Mouse (Mus musculus) myocyte (in vitro differentiated cells): ENCODE measurements around the gene Gpr85. TPM values are rescaled to one million over a fixed set of nuclear protein-coding genes. Genes with fewer than 3 reads are reported as not detected.
"Not testable (repeated sequence)": the region's sequence is repeated elsewhere in the genome, so short reads cannot be mapped to it uniquely, and the experiment has no call there.

Experiments
- H3K27me3 ChIP-seq: one replicate; pipeline ENCODE4 v1.6.1; 2011; ENCODE audit not compliant: control insufficient read depth, insufficient read depth, insufficient read length
- H3K36me3 ChIP-seq: one replicate; pipeline ENCODE4 v1.6.1; 2011; ENCODE audit not compliant: control insufficient read depth, insufficient read depth
- H3K4me2 ChIP-seq: one replicate; pipeline ENCODE4 v1.6.1; 2011; ENCODE audit warnings: low read depth, control low read depth
- H3K4me3 ChIP-seq: one replicate; pipeline ENCODE4 v1.5.1; 2011; ENCODE audit warnings: mild to moderate bottlenecking, control low read depth, moderate library complexity
- H3K79me2 ChIP-seq: one replicate; pipeline ENCODE4 v1.6.1; 2011; ENCODE audit not compliant: control insufficient read depth, insufficient read depth
- H3ac ChIP-seq: one replicate; pipeline ENCODE4 v1.6.1; 2011; ENCODE audit not compliant: control insufficient read depth, insufficient read length
- CEBPB ChIP-seq: IDR thresholded peaks from 2 replicates; pipeline ENCODE4 v1.6.1; 2011; ENCODE audit warnings: mild to moderate bottlenecking, moderate library complexity; ENCODE audit not compliant: poor library complexity, insufficient read depth, severe bottlenecking
- E2F4 ChIP-seq: IDR thresholded peaks from one replicate; pipeline ENCODE4 v1.6.1; 2011; ENCODE audit warnings: mild to moderate bottlenecking, control low read depth, moderate library complexity; ENCODE audit not compliant: insufficient read depth
- MAX ChIP-seq: IDR thresholded peaks from one replicate; pipeline ENCODE4 v1.6.1; 2011; ENCODE audit warnings: low read depth, mild to moderate bottlenecking, control low read depth
- MYOD1 ChIP-seq, 3 experiments: IDR thresholded peaks; one replicate each; pipeline ENCODE4 v1.6.1; 2011; ENCODE audit warnings: control low read depth in 2 of 3, low read depth in 2 of 3, mild to moderate bottlenecking in 2 of 3, moderate library complexity in 1 of 3; ENCODE audit not compliant: insufficient read length in 2 of 3, control insufficient read depth in 1 of 3
- MYOG ChIP-seq, 3 experiments: IDR thresholded peaks; one replicate each; pipeline ENCODE4 v1.6.1; 2011; ENCODE audit warnings: control low read depth in 2 of 3, low read depth in 2 of 3, mild to moderate bottlenecking in 2 of 3; ENCODE audit not compliant: insufficient read length in 2 of 3, control insufficient read depth in 1 of 3, insufficient read depth in 1 of 3
- POLR2A ChIP-seq: IDR thresholded peaks from one replicate; pipeline ENCODE4 v1.6.1; 2011; ENCODE audit warnings: low read depth, mild to moderate bottlenecking, control low read depth, moderate library complexity; ENCODE audit not compliant: insufficient read length
- POLR2AphosphoS2 ChIP-seq: IDR thresholded peaks from one replicate; pipeline ENCODE4 v1.6.1; 2011; ENCODE audit warnings: low read depth, control low read depth; ENCODE audit not compliant: insufficient read length
- REST ChIP-seq: IDR thresholded peaks from one replicate; pipeline ENCODE4 v1.6.1; 2011; ENCODE audit warnings: mild to moderate bottlenecking, control low read depth, moderate library complexity; ENCODE audit not compliant: insufficient read depth, insufficient read length
- SRF ChIP-seq: IDR thresholded peaks from one replicate; pipeline ENCODE4 v1.6.1; 2011; ENCODE audit warnings: low read depth; ENCODE audit not compliant: control insufficient read depth, insufficient read length
- TCF12 ChIP-seq: IDR thresholded peaks from one replicate; pipeline ENCODE4 v1.6.1; 2011; ENCODE audit warnings: mild to moderate bottlenecking, control low read depth; ENCODE audit not compliant: poor library complexity, insufficient read depth, severe bottlenecking
- TCF3 ChIP-seq: IDR thresholded peaks from one replicate; pipeline ENCODE4 v1.6.1; 2011; ENCODE audit warnings: low read depth, control low read depth; ENCODE audit not compliant: insufficient read length
- USF1 ChIP-seq: IDR thresholded peaks from one replicate; pipeline ENCODE4 v1.6.1; 2011; ENCODE audit warnings: low read depth, mild to moderate bottlenecking, control low read depth, moderate library complexity
- polyA plus RNA-seq: library from polyadenylated mRNA; unstranded; fragments of >200 nt; fragmentation: generic; extraction: Trizol; gene quantifications from one replicate; pipeline ENCODE4 v1.2.1, GENCODE M21; 2012; ENCODE audit warnings: missing spikeins

The Gpr85 gene
- polyA plus RNA-seq, 1 experiment: 1.5 TPM

DNA sequence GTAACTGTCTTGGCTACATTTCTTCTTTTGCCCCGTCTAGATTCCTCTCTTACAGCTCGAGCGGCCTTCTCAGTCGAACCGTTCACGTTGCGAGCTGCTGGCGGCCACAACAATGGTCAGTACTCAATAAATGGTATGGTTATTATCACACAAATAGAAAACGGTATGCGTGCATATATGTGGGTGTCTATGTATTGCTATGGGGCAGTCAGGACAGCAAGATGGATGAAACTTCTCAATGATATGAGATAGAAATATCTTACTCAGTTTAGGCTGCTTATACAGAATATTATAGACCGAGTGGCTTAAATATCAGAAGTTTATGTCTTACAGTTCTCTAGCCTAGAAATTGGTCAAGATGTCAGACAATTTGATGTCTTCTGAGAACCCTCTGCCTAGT, 14.5 kb upstream of the Gpr85 start:
- no peak for TF ChIP-seq TCF3
- no peak for TF ChIP-seq POLR2AphosphoS2
- no peak for TF ChIP-seq USF1
- TF ChIP-seq E2F4: no peak
- no peak for TF ChIP-seq REST
- TF ChIP-seq MAX: no peak
- TF ChIP-seq POLR2A: no peak
- no peak for TF ChIP-seq MYOG (IDR thresholded peaks at IDR 0.05; ENCODE audit: control insufficient read depth in 1 of 3, insufficient read depth in 1 of 3, insufficient read length in 2 of 3, low read depth in 2 of 3)
- TF ChIP-seq CEBPB: no peak
- TF ChIP-seq MYOD1 (IDR thresholded peaks at IDR 0.05; ENCODE audit: control insufficient read depth in 1 of 3, insufficient read length in 2 of 3, low read depth in 2 of 3): no peak
- no peak for TF ChIP-seq SRF
- no peak for TF ChIP-seq TCF12
- no peaks in the 10 kb centered on the region for H3K36me3 ChIP-seq
- no peak overlapping the region for H3K4me3 ChIP-seq
- no peak overlapping the region for H3K4me2 ChIP-seq
- no peaks in the 10 kb centered on the region for H3K27me3 ChIP-seq
- no peaks in the 10 kb centered on the region for H3K79me2 ChIP-seq
- H3ac ChIP-seq: no peak overlapping the region

- no peak overlapping the region for H3ac ChIP-seq
- TF ChIP-seq REST (no peak), USF1 (no peak), POLR2A (no peak), TCF3 (no peak), POLR2AphosphoS2 (no peak), MAX (no peak), TCF12 (no peak), MYOD1 (IDR thresholded peaks at IDR 0.05; ENCODE audit: control insufficient read depth in 1 of 3, insufficient read length in 2 of 3, low read depth in 2 of 3) (no peak)
- H3K79me2 ChIP-seq: no peaks in the 10 kb centered on the region
- H3K4me2 ChIP-seq: no peak overlapping the region
- no peak overlapping the region for H3K4me3 ChIP-seq
- no peaks in the 10 kb centered on the region for H3K27me3 ChIP-seq
- H3K36me3 ChIP-seq: no peaks in the 10 kb centered on the region
Measured at GRCm38 (mm10) chr6:13853244-13853643, 13.5 kb upstream of the Gpr85 start.

DNA sequence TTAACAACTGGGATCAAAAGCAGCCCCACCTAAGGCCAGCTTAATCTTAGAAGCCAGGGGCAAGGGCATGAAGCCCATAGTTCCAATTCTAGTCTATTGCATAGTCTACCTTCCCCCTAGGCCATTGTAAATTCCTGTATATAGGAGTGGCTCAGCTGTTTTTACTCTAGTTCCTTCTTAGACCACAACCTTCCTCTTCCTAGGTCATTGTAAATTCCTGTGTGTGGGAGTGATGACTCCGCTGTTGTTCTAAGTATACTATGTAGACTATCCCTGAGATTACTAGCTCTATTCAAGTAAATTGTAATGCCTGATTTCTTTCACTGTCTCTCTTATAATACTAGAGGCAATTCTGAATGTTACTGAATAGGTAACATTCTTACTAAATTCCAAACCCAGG, 6.3 kb upstream of the Gpr85 start:
- H3K4me3 ChIP-seq, H3K79me2 ChIP-seq, H3K4me2 ChIP-seq, H3K36me3 ChIP-seq, H3ac ChIP-seq, H3K27me3 ChIP-seq: not testable (repeated sequence)

GRCm38 (mm10) chr6:13838677-13839344, 931 bp downstream of the Gpr85 start:
- TF ChIP-seq SRF (no peak), E2F4 (no peak), USF1 (no peak), TCF3 (no peak), CEBPB (no peak), REST (no peak), MYOD1 (IDR thresholded peaks at IDR 0.05; ENCODE audit: control insufficient read depth in 1 of 3, insufficient read length in 2 of 3, low read depth in 2 of 3) (no peak), MYOG (IDR thresholded peaks at IDR 0.05; ENCODE audit: control insufficient read depth in 1 of 3, insufficient read depth in 1 of 3, insufficient read length in 2 of 3, low read depth in 2 of 3) (no peak), TCF12 (no peak), POLR2AphosphoS2 (peak; percentile 79), POLR2A (peak; percentile 86)
- Histone ChIP-seq H3ac (peak overlapping the region; percentile 39), H3K79me2 (no peaks in the 10 kb centered on the region), H3K4me2 (peak overlapping the region; percentile 81), H3K4me3 (peak overlapping the region; percentile 51), H3K36me3 (no peaks in the 10 kb centered on the region), H3K27me3 (no peaks in the 10 kb centered on the region)

- Histone ChIP-seq H3K4me3 (peak overlapping the region; percentile 51), H3K27me3 (no peaks in the 10 kb centered on the region), H3ac (peak overlapping the region; percentile 39), H3K36me3 (no peaks in the 10 kb centered on the region), H3K4me2 (peak overlapping the region; percentile 81), H3K79me2 (no peaks in the 10 kb centered on the region)
- TF ChIP-seq CEBPB: no peak
- TF ChIP-seq TCF3: no peak
- no peak for TF ChIP-seq MAX
- TF ChIP-seq MYOG (IDR thresholded peaks at IDR 0.05; ENCODE audit: control insufficient read depth in 1 of 3, insufficient read depth in 1 of 3, insufficient read length in 2 of 3, low read depth in 2 of 3): no peak
- no peak for TF ChIP-seq E2F4
- no peak for TF ChIP-seq TCF12
- TF ChIP-seq USF1: no peak
- TF ChIP-seq MYOD1 (IDR thresholded peaks at IDR 0.05; ENCODE audit: control insufficient read depth in 1 of 3, insufficient read length in 2 of 3, low read depth in 2 of 3): no peak
- no peak for TF ChIP-seq POLR2A
- TF ChIP-seq REST: no peak
- no peak for TF ChIP-seq SRF
- no peak for TF ChIP-seq POLR2AphosphoS2
Measured at GRCm38 (mm10) chr6:13837916-13838676, 1.6 kb downstream of the Gpr85 start.
